ENCODE assay signal across 17 mouse cellular contexts in the genomic region with DNA sequence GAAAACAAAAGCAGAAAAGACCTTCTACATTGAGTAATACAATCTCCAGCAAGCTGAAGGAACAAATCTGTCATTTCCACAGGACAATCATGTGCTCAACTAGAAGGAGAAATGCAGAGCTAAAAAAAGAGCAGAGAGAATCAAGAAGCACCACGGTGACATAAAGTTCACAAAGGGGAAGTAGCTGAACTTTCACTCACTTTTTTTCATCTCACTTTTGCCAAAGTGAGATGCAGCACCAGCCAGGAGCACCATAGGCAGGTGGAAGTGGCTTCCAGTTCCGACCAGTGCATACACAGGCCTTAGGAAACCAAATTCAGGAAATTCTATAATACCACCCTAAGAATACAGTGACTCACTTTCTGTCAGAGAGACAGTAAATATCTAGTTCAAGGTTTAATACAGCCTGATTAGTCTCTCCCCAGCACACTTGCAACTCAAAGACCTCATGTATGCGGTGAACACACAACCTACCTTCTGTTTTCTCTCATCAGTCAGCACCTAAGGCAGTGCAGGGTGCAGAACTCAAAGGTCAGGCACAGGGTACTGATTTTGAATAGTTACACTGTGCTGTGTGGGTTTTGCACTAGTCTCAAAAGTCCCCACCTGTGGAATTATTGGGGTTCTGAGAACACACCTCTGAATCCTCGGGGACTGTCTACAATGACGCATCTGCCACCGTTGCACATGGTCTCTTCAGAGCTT.
DNase-seq lines count a peak whose midpoint lies in the region; ATAC-seq and TF ChIP-seq lines count a peak whose summit lies in the region.
"Had no signal": no experiment of that assay in that cellular context is flagged by ENCODE, and none has a peak within 500 bp of the region (broad histone marks: within the 10 kb centered on the region; RNA-seq: fewer than 3 reads in every experiment).

No protein-coding gene starts in this region.

- no peak for DNase-seq in forebrain, embryonic 11.5 days (ENCODE audit: low spot score)
- peak; percentile 41 for DNase-seq in lung, postnatal 36 days
- DNase-seq in lung, adult 18-20 months, result no peak
- no peak for DNase-seq in limb, embryonic 11.5 days (ENCODE audit: low spot score)
- no peak for DNase-seq in stomach, postnatal 0 days (ENCODE audit: low spot score)
- no peak for DNase-seq in adrenal gland, postnatal 36 days
- no peak for DNase-seq in urinary bladder, adult 18-20 months (ENCODE audit: low spot score in 2 of 2)
- DNase-seq: adrenal gland, postnatal 10 days; cerebellum, adult 9-10 months; gastrocnemius, postnatal 25 days; right cerebral cortex, postnatal 4 days; thymus, adult 2 months had no signal

- peaks cover 25% of the 10 kb centered on the region for H3K4me1 ChIP-seq in forebrain, embryonic 13.5 days
- peaks cover 3% of the 10 kb centered on the region; the same call in 1 of the 2 replicates for H3K4me1 ChIP-seq in forebrain, embryonic 11.5 days (replicated peaks; ENCODE audit: control insufficient read depth, insufficient read depth, low read length)
- peaks cover 31% of the 10 kb centered on the region for H3K4me1 ChIP-seq in limb, embryonic 11.5 days (ENCODE audit: control insufficient read depth, insufficient read depth, low read length)
- H3K4me1 ChIP-seq in stomach, postnatal 0 days (replicated peaks; ENCODE audit: control insufficient read depth, insufficient read depth), result no peaks in the 10 kb centered on the region

- TF ChIP-seq EP300 in stomach, postnatal 0 days (optimal IDR thresholded peaks at IDR 0.05), result no peak

- no peaks in the 10 kb centered on the region for H3K36me3 ChIP-seq in forebrain, embryonic 13.5 days (ENCODE audit: poor library complexity, severe bottlenecking)
- H3K36me3 ChIP-seq in forebrain, embryonic 11.5 days (ENCODE audit: control insufficient read depth, insufficient read depth, low read length), result no peaks in the 10 kb centered on the region
- H3K36me3 ChIP-seq in limb, embryonic 11.5 days (ENCODE audit: control insufficient read depth, insufficient read depth, low read length), result no peaks in the 10 kb centered on the region
- no peaks in the 10 kb centered on the region for H3K36me3 ChIP-seq in stomach, postnatal 0 days (ENCODE audit: control insufficient read depth, insufficient read depth, low read length)
- H3K36me3 ChIP-seq: limb, embryonic 13.5 days; midbrain, embryonic 12.5 days; neural tube, embryonic 13.5 days had no signal

- no peak for TF ChIP-seq CTCF in stomach, postnatal 0 days (IDR thresholded peaks at IDR 0.05; ENCODE audit: low read depth)

- no peaks in the 10 kb centered on the region for H3K27me3 ChIP-seq in forebrain, embryonic 13.5 days
- H3K27me3 ChIP-seq in forebrain, embryonic 11.5 days (ENCODE audit: control insufficient read depth, insufficient read depth, low read length), result no peaks in the 10 kb centered on the region
- H3K27me3 ChIP-seq in limb, embryonic 11.5 days (ENCODE audit: control insufficient read depth, insufficient read depth, low read length), result no peaks in the 10 kb centered on the region
- no peaks in the 10 kb centered on the region for H3K27me3 ChIP-seq in stomach, postnatal 0 days (ENCODE audit: control insufficient read depth, insufficient read depth, low read length)
- H3K27me3 ChIP-seq: limb, embryonic 13.5 days; midbrain, embryonic 12.5 days; neural tube, embryonic 13.5 days; Patski had no signal

- H3K4me3 ChIP-seq in forebrain, embryonic 13.5 days, result no peak overlapping the region
- no peak overlapping the region for H3K4me3 ChIP-seq in forebrain, embryonic 11.5 days (ENCODE audit: low read depth, low read length)
- no peak overlapping the region for H3K4me3 ChIP-seq in limb, embryonic 11.5 days (ENCODE audit: low read depth, low read length)
- no peak overlapping the region for H3K4me3 ChIP-seq in stomach, postnatal 0 days (ENCODE audit: low read depth, low read length)
- H3K4me3 ChIP-seq: limb, embryonic 13.5 days; midbrain, embryonic 12.5 days; neural tube, embryonic 13.5 days had no signal

- 73% methylated on average over 6 of the region's 6 CpGs for WGBS in forebrain, embryonic 13.5 days
- WGBS in forebrain, embryonic 11.5 days, result 81% methylated on average over 6 of the region's 6 CpGs
- 49% methylated on average over 6 of the region's 6 CpGs for WGBS in limb, embryonic 11.5 days
- 47% methylated on average over 6 of the region's 6 CpGs for WGBS in stomach, postnatal 0 days

- H3K9me3 ChIP-seq in forebrain, embryonic 13.5 days (replicated peaks), result no peaks in the 10 kb centered on the region
- no peaks in the 10 kb centered on the region for H3K9me3 ChIP-seq in forebrain, embryonic 11.5 days (ENCODE audit: control insufficient read depth, low read length)
- no peaks in the 10 kb centered on the region for H3K9me3 ChIP-seq in limb, embryonic 11.5 days (ENCODE audit: control insufficient read depth, low read length)
- no peaks in the 10 kb centered on the region for H3K9me3 ChIP-seq in stomach, postnatal 0 days (ENCODE audit: control insufficient read depth, low read length)
- H3K9me3 ChIP-seq: limb, embryonic 13.5 days; midbrain, embryonic 12.5 days; neural tube, embryonic 13.5 days had no signal

- ATAC-seq in forebrain, embryonic 13.5 days, result no peak
- no peak for ATAC-seq in forebrain, embryonic 11.5 days (replicated peaks; ENCODE audit: low FRiP score)
- ATAC-seq in limb, embryonic 11.5 days (ENCODE audit: insufficient number of reproducible peaks, low FRiP score, low TSS enrichment, low read depth), result no peak
- peak; percentile 33; the same call in 1 of the 2 replicates for ATAC-seq in stomach, postnatal 0 days (ENCODE audit: low FRiP score, low TSS enrichment)
- ATAC-seq: Patski had no signal

- no peak overlapping the region for H3K4me2 ChIP-seq in forebrain, embryonic 13.5 days
- H3K4me2 ChIP-seq in forebrain, embryonic 11.5 days (ENCODE audit: low read depth, low read length, severe bottlenecking), result no peak overlapping the region
- H3K4me2 ChIP-seq in limb, embryonic 11.5 days (ENCODE audit: low read depth, severe bottlenecking), result peak overlapping the region; percentile 11; the same call in 1 of the 2 replicates
- H3K4me2 ChIP-seq in stomach, postnatal 0 days (replicated peaks; ENCODE audit: low read depth), result no peak overlapping the region
- H3K4me2 ChIP-seq: limb, embryonic 13.5 days; midbrain, embryonic 12.5 days; neural tube, embryonic 13.5 days had no signal

- no peak overlapping the region for H3K9ac ChIP-seq in forebrain, embryonic 13.5 days
- H3K9ac ChIP-seq in forebrain, embryonic 11.5 days (ENCODE audit: low read length), result no peak overlapping the region
- no peak overlapping the region for H3K9ac ChIP-seq in limb, embryonic 11.5 days (ENCODE audit: low read length)
- H3K9ac ChIP-seq in stomach, postnatal 0 days (ENCODE audit: low read length), result no peak overlapping the region
- H3K9ac ChIP-seq: limb, embryonic 13.5 days; midbrain, embryonic 12.5 days; neural tube, embryonic 13.5 days had no signal

- peak overlapping the region; percentile 15; the same call in 1 of the 2 replicates for H3K27ac ChIP-seq in forebrain, embryonic 13.5 days
- H3K27ac ChIP-seq in forebrain, embryonic 11.5 days (ENCODE audit: low read depth, low read length), result no peak overlapping the region
- H3K27ac ChIP-seq in limb, embryonic 11.5 days (replicated peaks; ENCODE audit: low read depth, low read length), result peak overlapping the region; percentile 88
- H3K27ac ChIP-seq in stomach, postnatal 0 days (replicated peaks), result peak overlapping the region; percentile 63; the same call in 1 of the 2 replicates
- H3K27ac ChIP-seq: limb, embryonic 13.5 days; midbrain, embryonic 12.5 days had no signal
